Mouse (Mus musculus) ovary, postnatal 14 days (tissue): ENCODE measurements around the gene C1qtnf9.

Source experiments
- DNase-seq: peaks from one replicate; pipeline ENCODE4 v3.0.0; 2022; ENCODE audit warnings: low spot score

Gene C1qtnf9

GRCm38 (mm10) chr14:60767884-60768283 lies at the start of gene C1qtnf9:
TSS of gene C1qtnf9 (plus strand) at chr14:60768134.
- DNase-seq = no peak

- no peak for DNase-seq
Measured at GRCm38 (mm10) chr14:60721304-60721703, 46.6 kb upstream of the C1qtnf9 start.

DNA sequence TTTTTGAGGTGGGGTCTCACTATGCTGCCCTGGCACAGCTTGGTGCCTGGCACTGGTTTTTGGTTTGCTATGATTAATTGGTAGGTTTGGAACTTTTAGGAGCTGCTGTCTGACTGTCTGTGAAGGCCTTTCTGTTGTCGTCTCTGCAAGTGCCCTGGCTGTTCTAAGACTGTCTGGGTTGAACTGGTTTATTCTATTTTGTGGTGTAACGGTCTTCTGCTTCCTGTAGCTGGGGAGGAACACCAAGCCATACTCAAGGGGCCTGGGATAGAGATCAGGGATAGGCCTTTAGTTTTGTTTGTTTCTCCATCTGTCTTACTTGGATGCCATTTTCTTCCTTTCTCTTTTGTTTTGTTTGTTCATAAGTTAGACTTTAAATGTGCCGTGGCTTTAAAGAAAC lies 46.0 kb upstream of the C1qtnf9 start:
- DNase-seq = no peak

DNA sequence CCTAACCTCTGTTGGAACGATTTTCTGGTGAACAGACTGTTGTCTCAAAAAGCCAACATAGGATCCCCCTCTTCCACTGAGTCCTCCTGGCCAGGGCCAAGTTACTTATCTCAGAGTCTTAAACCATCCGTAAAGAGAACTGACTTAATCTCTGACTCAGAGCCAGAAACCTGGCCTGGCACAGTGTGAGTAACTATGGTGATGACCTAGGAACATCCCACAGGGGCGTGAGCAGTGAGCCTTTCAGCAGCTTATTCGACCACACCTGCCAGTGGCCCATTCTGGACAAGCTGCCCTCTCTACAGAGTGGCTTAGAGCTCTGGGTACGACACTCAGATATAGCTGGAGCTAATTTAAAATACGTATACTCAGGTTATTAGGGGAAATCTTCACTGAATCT lies 41.8 kb upstream of the C1qtnf9 start:
- DNase-seq = peak; percentile 33

DNA sequence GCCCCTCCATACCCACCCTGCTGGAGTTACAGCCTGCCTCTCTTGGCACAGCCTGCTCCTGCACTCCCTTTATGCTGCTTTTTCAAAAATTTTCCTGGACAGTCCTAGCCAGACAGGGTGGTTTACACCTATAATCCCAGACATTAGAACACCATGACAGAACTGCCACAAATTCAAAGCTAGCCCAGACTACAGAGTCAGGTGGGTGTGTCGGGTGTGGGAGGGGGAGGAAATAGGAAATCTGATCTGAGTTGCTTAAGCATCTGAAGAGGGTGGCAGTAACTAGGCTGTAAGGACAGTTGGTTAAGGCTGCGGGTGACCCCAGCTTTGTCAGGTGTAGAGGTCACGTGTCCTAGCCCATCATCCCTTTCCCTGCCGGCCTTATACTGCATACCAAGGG lies 40.8 kb upstream of the C1qtnf9 start:
- DNase-seq = no peak

- no peak for DNase-seq
Measured at GRCm38 (mm10) chr14:60732081-60732480, 35.9 kb upstream of the C1qtnf9 start.

- peak; percentile 39 for DNase-seq
Measured at GRCm38 (mm10) chr14:60732787-60733186, 35.1 kb upstream of the C1qtnf9 start.

- no peak for DNase-seq
Measured at GRCm38 (mm10) chr14:60733706-60734105, 34.2 kb upstream of the C1qtnf9 start.

- no peak for DNase-seq
Measured at GRCm38 (mm10) chr14:60735206-60735605, 32.7 kb upstream of the C1qtnf9 start.

- no peak for DNase-seq
Measured at GRCm38 (mm10) chr14:60735848-60736547, 31.9 kb upstream of the C1qtnf9 start.

DNA sequence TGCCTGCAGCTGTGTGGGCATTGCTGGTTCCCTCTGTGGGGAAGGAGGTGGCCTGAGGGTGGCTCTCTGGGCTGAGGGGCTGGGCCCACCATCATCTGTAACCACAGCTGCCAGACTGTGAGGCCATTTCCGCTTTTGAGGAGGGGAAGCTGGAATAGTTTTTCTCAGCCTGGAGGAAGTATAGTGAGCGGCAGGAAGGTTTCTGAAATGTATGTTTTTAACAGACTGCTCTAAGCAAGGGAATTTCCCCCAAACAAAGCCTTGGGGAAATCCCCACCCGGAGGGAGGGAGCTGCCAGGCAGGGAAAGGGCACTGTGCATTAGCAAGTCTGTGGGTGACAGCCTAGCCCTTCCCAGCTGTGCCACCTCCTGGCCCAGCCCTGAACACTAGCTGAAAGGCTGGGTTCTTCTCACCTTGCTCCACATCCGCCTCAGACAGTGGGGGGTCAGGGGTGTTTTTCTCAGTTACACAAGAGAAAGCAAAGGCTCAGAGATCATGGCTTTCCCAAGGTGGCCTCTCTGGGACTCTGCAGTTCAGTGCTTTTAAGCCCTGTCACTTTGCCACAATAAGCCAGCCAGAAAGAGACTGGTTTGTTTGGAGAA lies 31.2 kb upstream of the C1qtnf9 start:
- no peak for DNase-seq

DNA sequence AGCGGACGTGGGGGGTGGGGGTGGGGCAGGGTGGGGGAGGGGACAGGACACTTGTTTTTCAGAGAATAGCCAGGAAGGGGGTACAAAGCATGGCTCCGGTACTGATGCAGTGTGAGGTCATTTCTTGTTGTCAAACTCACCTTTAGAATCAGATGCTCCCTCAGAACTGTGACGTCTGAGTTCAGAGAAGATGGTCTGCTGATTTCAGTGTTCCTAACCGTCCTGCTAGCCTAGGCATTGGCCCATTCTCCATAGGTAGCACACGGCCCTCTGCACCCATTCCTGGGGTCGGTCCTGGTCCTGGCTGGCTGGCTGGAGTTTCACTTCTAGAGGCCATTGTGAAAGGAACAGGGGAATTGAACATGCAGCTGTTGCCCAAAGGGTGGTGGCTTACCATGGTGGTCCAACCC lies 30.7 kb upstream of the C1qtnf9 start:
- DNase-seq = no peak

DNA sequence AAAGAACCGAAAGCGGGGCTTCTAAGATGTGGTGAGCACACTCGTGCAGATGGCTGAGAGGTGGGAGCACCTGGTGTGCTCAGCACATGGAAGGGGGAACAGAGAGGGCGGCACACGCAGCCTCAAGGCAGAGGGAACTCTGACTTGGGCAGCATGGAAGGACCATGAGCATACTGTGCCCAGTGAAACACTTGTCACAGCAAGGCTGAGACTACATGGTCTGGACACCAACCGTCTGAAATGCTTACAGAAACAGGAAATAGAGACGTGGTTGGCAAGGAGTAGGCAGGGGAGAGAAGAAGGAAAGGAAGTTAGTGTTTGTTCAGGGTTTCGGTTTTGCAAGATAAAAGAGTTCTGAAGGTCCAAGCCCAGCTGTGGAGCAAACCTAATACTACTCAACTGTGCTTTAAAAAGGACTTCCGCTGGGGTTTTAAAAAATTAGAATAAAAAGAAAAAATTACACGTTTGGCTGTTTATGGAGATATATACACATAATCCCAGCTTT lies 29.4 kb upstream of the C1qtnf9 start:
- DNase-seq = no peak

GRCm38 (mm10) chr14:60739155-60739554 lies 28.8 kb upstream of the C1qtnf9 start:
- no peak for DNase-seq

GRCm38 (mm10) chr14:60739616-60740015 lies 28.3 kb upstream of the C1qtnf9 start:
- no peak for DNase-seq

DNA sequence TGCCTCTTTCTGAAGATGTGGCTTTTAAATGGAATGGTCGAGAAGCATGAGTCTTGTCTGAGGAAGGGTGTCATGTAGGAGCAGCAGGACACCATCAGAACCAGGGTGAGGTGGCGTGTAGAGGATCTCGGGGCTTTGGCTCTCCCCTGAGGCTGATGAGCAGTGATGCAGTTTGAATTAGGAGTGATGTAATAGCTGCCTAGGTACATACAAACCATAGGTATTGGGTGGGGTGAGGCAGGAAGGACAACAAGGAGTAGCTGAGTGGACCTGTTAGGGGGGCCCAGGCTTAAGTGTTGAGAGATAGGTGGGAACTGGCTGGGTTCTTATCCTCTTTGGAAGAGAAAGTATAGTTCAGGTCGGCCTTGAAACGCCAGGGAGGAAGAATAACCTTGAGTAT lies 27.4 kb upstream of the C1qtnf9 start:
- DNase-seq = no peak

DNA sequence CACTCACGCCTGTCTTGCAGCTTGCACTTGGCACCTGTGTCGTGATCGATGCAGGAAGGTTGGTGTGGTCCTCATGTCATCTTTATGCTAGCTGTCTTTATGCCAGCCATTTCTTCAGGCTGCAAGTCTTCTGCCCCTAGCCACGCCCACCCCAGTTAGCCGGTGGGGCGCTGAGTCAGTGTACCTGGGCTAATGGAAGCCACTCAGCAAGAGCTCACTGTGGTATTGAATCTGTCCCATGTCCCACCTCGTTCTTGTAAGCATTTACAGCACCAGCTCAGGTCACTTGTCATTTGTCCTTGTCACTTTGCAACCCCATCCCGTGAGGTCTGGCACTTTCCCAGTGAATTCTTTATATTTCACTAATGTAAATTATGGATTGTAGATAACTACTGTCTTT lies 26.9 kb upstream of the C1qtnf9 start:
- no peak for DNase-seq

DNA sequence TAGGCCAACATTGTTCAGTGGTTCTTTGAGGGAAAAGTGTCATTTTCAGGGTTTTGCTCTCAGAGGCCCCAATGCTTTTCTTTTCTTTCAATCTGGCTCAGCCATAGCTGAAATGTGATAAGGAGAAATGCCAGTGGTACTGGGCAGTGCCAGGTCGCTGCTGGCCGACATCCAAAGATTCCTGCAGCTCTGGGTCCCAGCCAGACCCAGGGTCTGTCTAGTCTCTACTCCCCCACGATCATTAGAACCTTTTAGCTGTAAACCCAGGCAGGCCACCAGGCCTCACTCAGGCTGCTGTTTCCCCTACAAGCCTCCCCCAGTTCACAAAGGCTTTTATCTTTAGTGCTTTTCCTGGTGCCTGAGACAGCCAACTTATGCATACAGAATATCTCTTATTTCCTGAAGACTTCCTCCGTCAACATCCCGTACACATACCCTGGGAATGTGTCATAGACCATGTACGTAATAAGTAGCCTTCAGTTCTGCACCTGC lies 26.4 kb upstream of the C1qtnf9 start:
- peak; percentile 58 for DNase-seq

- no peak for DNase-seq
Measured at GRCm38 (mm10) chr14:60743681-60744080, 24.3 kb upstream of the C1qtnf9 start.

DNA sequence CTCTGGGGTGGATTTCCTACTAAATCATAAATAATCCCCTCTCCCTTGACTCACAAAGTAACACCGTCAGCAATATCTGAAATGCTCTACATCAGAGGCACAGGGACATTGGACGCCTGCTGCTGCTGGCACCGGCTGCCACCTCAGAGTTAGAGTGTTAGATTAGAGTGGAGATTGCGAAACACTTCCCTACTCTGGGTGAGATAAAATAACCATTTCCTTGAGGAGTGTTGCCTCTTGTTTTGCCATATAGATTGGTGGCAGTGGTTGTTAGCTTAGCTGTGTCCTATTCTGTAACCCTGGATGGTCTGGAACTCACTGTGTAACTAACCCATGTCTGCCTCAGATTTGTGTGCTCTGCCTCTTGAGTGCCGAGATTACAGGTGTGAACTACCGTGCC lies 22.7 kb upstream of the C1qtnf9 start:
- DNase-seq = no peak

DNA sequence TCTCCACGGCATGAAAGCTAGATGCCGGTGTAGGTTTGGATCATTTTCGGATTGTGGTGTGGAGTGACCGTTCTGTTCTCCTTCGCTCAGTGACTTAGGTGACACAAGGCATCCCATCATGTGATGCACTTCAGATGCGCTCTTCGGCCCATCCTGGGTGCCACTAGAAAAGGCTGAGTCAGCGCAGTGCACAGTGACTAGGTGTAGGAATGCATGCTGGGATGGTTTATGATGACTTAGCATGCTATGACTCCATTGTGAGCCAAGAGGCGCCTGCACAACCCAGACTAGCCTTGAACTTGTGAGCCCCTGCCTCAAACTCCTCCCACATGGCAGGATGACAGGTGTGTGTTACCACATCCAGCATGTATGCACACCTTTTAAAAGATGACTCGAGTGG lies 21.8 kb upstream of the C1qtnf9 start:
- no peak for DNase-seq

DNA sequence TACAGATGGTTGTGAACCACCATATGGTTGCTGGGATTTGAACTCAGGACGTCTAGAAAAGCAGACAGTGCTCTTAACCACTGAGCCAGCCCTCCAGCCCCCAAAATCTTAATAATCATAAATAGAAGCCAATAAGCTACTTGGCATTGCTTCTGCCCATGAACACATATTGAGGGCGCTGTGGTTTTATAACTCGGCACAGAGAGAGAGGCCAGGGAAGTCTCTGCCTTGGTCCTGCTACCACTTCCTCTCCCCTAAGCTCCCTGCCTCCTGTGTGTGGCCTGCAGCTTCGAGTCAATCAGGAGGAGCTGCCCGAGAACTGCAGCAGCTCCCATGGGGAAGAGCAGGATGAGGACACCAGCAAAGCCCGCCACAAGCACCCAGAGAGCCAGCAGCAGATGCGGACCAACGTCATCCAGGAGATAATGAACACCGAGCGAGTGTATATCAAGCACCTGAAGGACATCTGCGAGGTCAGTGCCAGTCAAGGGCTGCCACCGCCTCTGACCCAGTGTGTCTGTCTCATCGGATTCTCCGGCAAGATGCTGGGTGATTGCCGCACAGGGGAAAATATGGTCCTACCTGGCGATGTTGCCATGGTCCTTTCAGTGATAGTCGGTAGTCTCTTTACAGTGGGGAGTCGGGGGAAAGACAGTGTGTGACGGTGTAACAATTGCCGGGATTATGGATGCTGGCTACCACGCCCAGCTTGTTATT lies 20.6 kb upstream of the C1qtnf9 start:
- no peak for DNase-seq

DNA sequence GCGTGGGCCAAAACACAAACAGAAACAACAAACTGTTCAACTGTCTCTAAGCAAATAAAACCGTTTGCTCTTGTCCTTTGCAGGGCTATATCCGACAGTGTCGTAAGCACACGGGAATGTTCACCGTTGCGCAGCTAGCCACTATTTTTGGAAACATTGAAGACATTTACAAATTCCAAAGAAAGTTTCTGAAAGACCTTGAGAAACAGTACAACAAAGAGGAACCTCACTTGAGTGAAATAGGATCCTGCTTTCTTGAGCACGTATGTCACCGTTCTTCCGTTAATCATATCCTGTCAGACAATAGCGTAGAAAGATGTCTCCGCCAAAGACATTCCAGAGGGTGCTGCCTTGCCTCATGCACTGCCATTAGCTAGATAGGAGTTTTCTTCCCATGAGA lies 18.1 kb upstream of the C1qtnf9 start:
- no peak for DNase-seq
